Mouse (Mus musculus) erythroblast, embryonic 14.5 days (primary cell): ENCODE data around the gene Mrtfa.

ENCODE experiments used
- GATA1 ChIP-seq: IDR thresholded peaks from 2 replicates; pipeline ENCODE4 v1.6.1; 2012; ENCODE audit warnings: low read length, inconsistent platforms, mixed read lengths
- TAL1 ChIP-seq: IDR thresholded peaks from 3 replicates; pipeline ENCODE4 v1.6.1; 2012; ENCODE audit warnings: low read length, inconsistent platforms, mixed read lengths

GRCm38 (mm10) chr15:81064143-81064542, 126.4 kb downstream of the Mrtfa start:
- TF ChIP-seq TAL1 (no peak), GATA1 (no peak)
